Mouse (Mus musculus) MEL (cell line): Measurements from ENCODE around the gene Fstl5. TPM values are rescaled to one million over a fixed set of nuclear protein-coding genes. Genes with fewer than 3 reads are reported as not detected.

Source experiments
- DNase-seq: peaks from one replicate; pipeline ENCODE4 v3.0.0; 2011; ENCODE audit warnings: low read depth, low spot score
- H3K27ac ChIP-seq: 2 replicates; pipeline ENCODE4 v1.5.1; 2012; ENCODE audit warnings: low read depth, mild to moderate bottlenecking, control low read depth, low read length, moderate library complexity; ENCODE audit not compliant: control insufficient read depth
- H3K27me3 ChIP-seq, 2 experiments: fragments of 150-350 bp in 1 of 2; sonication (generic) in 1 of 2; 2 replicates each; pipeline ENCODE4 v1.6.1; 2012; ENCODE audit warnings: low read length in 2 of 2, mild to moderate bottlenecking in 2 of 2, improper control_type of control experiment in 1 of 2, moderate library complexity in 1 of 2; ENCODE audit not compliant: insufficient read depth in 2 of 2, control insufficient read depth in 1 of 2
- H3K36me3 ChIP-seq, 2 experiments: 2 replicates each; pipeline ENCODE4 v1.6.1; 2012 to 2014; ENCODE audit warnings: low read length in 2 of 2, improper control_type of control experiment in 1 of 2, inconsistent platforms in 1 of 2, mild to moderate bottlenecking in 1 of 2; ENCODE audit not compliant: insufficient read depth in 2 of 2, control insufficient read depth in 1 of 2
- H3K4me1 ChIP-seq, 2 experiments: fragments of 150-350 bp in 1 of 2; sonication (generic) in 1 of 2; 2 replicates each; pipeline ENCODE4 v1.6.1; 2012; ENCODE audit warnings: low read length in 2 of 2, improper control_type of control experiment in 1 of 2, mild to moderate bottlenecking in 1 of 2; ENCODE audit not compliant: insufficient read depth in 2 of 2, control insufficient read depth in 1 of 2
- H3K4me3 ChIP-seq, 2 experiments: fragments of 150-350 bp in 1 of 2; sonication (generic) in 1 of 2; 2 replicates each; pipeline ENCODE4 v1.5.1; 2012; ENCODE audit warnings: low read depth in 2 of 2, low read length in 2 of 2, mild to moderate bottlenecking in 2 of 2, moderate library complexity in 2 of 2, control low read depth in 1 of 2, improper control_type of control experiment in 1 of 2; ENCODE audit not compliant: control insufficient read depth in 1 of 2, insufficient read depth in 1 of 2
- H3K79me2 ChIP-seq: 2 replicates; pipeline ENCODE4 v1.6.1; 2012; ENCODE audit warnings: mild to moderate bottlenecking, low read length, moderate library complexity; ENCODE audit not compliant: control insufficient read depth, poor library complexity, insufficient read depth
- H3K9ac ChIP-seq: 2 replicates; pipeline ENCODE4 v1.6.1; 2012; ENCODE audit warnings: low read depth, mild to moderate bottlenecking, control low read depth, low read length, moderate library complexity; ENCODE audit not compliant: control insufficient read depth, poor library complexity, severe bottlenecking
- H3K9me3 ChIP-seq: fragments of 150-350 bp; sonication (generic); replicated peaks from 2 replicates; pipeline ENCODE4 v1.6.1; 2012; ENCODE audit warnings: mild to moderate bottlenecking, low read length, improper control_type of control experiment, moderate library complexity; ENCODE audit not compliant: insufficient read depth
- BHLHE40 ChIP-seq: IDR thresholded peaks from 2 replicates; pipeline ENCODE4 v1.6.1; 2012; ENCODE audit warnings: low read depth, mild to moderate bottlenecking, inconsistent platforms, low read length, improper control_type of control experiment, borderline replicate concordance
- CTCF ChIP-seq, 3 experiments: IDR thresholded peaks in 2 of 3; conservative IDR thresholded peaks in 1 of 3; 2 replicates each; pipeline ENCODE4 v1.5.1; 2011 to 2012; ENCODE audit warnings: low read length in 3 of 3, low read depth in 2 of 3, mild to moderate bottlenecking in 2 of 3, improper control_type of control experiment in 1 of 3, inconsistent platforms in 1 of 3, mixed read lengths in 1 of 3, moderate library complexity in 1 of 3; ENCODE audit not compliant: control insufficient read depth in 1 of 3, insufficient read depth in 1 of 3, poor library complexity in 1 of 3, severe bottlenecking in 1 of 3
- EP300 ChIP-seq, 2 experiments: IDR thresholded peaks; 2 replicates each; pipeline ENCODE4 v1.6.1; 2011; ENCODE audit warnings: improper control_type of control experiment in 2 of 2, low read length in 2 of 2, low read depth in 1 of 2, mild to moderate bottlenecking in 1 of 2
- HCFC1 ChIP-seq: IDR thresholded peaks from 2 replicates; pipeline ENCODE4 v1.6.1; 2012; ENCODE audit warnings: low read depth, mild to moderate bottlenecking, inconsistent platforms, low read length, improper control_type of control experiment, moderate library complexity
- JUND ChIP-seq: IDR thresholded peaks from 2 replicates; pipeline ENCODE4 v1.6.1; 2011; ENCODE audit warnings: low read depth, mild to moderate bottlenecking, improper control_type of control experiment, low read length
- KAT2A ChIP-seq: conservative IDR thresholded peaks from 2 replicates; pipeline ENCODE4 v1.6.1; 2012; ENCODE audit warnings: low read depth, low read length, improper control_type of control experiment, inconsistent platforms
- MYC ChIP-seq: IDR thresholded peaks from 2 replicates; pipeline ENCODE4 v1.6.1; 2011; ENCODE audit warnings: low read depth, mild to moderate bottlenecking, low read length, improper control_type of control experiment, moderate library complexity
- NELFE ChIP-seq: IDR thresholded peaks from 2 replicates; pipeline ENCODE4 v1.6.1; 2011; ENCODE audit warnings: low read depth, low read length, improper control_type of control experiment
- POLR2A ChIP-seq, 2 experiments: IDR thresholded peaks; 2 replicates each; pipeline ENCODE4 v1.6.1; 2011 to 2012; ENCODE audit warnings: low read length in 2 of 2, mild to moderate bottlenecking in 2 of 2, control low read depth in 1 of 2, improper control_type of control experiment in 1 of 2, low read depth in 1 of 2, moderate library complexity in 1 of 2; ENCODE audit not compliant: control insufficient read depth in 1 of 2, insufficient read depth in 1 of 2, poor library complexity in 1 of 2
- POLR2AphosphoS5 ChIP-seq: IDR thresholded peaks from 2 replicates; pipeline ENCODE4 v1.6.1; 2012; ENCODE audit warnings: low read depth, borderline replicate concordance, mild to moderate bottlenecking, inconsistent platforms, low read length, moderate library complexity, mixed read lengths
- RAD21 ChIP-seq: IDR thresholded peaks from 2 replicates; pipeline ENCODE4 v1.6.1; 2011; ENCODE audit warnings: mild to moderate bottlenecking, low read depth, low read length, improper control_type of control experiment
- RCOR1 ChIP-seq: IDR thresholded peaks from 2 replicates; pipeline ENCODE4 v1.6.1; 2012; ENCODE audit warnings: low read depth, mild to moderate bottlenecking, inconsistent platforms, low read length, improper control_type of control experiment
- SMC3 ChIP-seq: IDR thresholded peaks from 2 replicates; pipeline ENCODE4 v1.6.1; 2011; ENCODE audit warnings: low read depth, low read length, improper control_type of control experiment
- USF1 ChIP-seq: IDR thresholded peaks from 2 replicates; pipeline ENCODE4 v1.6.1; 2014; ENCODE audit warnings: low read depth, mild to moderate bottlenecking, inconsistent platforms, low read length, improper control_type of control experiment, moderate library complexity
- ZC3H11A ChIP-seq: IDR thresholded peaks from 2 replicates; pipeline ENCODE4 v1.6.1; 2012; ENCODE audit warnings: low read depth, mild to moderate bottlenecking, inconsistent platforms, low read length, improper control_type of control experiment
- ZNF384 ChIP-seq: IDR thresholded peaks from 2 replicates; pipeline ENCODE4 v1.6.1; 2012; ENCODE audit warnings: low read depth, mild to moderate bottlenecking, inconsistent platforms, low read length, improper control_type of control experiment
- polyA plus RNA-seq, 2 experiments: library from polyadenylated mRNA; stranded (reverse) in 1 of 2; unstranded in 1 of 2; fragments of >175 nt in 1 of 2; fragments of >200 nt in 1 of 2; gene quantifications; 2 replicates each; pipeline versions ENCODE4 v1.2.1 to v1.2.4; 2012; ENCODE audit warnings: low replicate concordance in 2 of 2, low read depth in 1 of 2; ENCODE audit not compliant: insufficient read length in 2 of 2, insufficient read depth in 1 of 2, missing spikeins in 1 of 2
- total RNA-seq: library from RNA; depleted of rRNA; stranded (reverse); fragments of 300-350 nt; gene quantifications from 2 replicates; pipeline ENCODE4 v1.2.3, GENCODE M21; 2012

The Fstl5 gene
- total and polyA plus RNA-seq, 3 experiments = 0.04 TPM; not detected in 2

DNA sequence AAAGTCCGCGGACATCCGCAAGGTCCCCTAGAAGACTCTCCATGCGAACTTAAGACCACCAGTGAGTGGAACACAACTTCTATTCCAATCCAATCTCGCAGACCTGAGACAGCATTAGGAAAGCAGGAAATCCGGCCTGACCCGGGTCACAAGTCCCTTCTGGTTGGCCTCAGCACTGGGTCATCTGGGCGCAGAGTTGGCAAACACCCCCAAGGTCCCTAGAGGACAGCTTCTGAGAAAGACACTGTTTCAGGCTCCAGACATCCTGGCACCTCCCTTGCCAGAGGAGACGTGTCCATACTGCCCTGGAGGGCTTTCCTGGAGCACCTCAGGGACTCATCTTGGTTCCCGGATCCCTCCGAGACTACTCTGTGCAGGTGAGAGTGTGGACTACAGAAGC is 73.8 kb downstream of the Fstl5 start:
- Histone ChIP-seq H3K4me1 (no peaks in the 10 kb centered on the region), H3K27ac (no peak overlapping the region), H3K4me3 (no peak overlapping the region), H3K36me3 (no peaks in the 10 kb centered on the region), H3K79me2 (no peaks in the 10 kb centered on the region), H3K27me3 (no peaks in the 10 kb centered on the region), H3K9me3 (no peaks in the 10 kb centered on the region), H3K9ac (no peak overlapping the region)
- no peak for DNase-seq
- TF ChIP-seq BHLHE40 (no peak), KAT2A (no peak), SMC3 (no peak)

DNA sequence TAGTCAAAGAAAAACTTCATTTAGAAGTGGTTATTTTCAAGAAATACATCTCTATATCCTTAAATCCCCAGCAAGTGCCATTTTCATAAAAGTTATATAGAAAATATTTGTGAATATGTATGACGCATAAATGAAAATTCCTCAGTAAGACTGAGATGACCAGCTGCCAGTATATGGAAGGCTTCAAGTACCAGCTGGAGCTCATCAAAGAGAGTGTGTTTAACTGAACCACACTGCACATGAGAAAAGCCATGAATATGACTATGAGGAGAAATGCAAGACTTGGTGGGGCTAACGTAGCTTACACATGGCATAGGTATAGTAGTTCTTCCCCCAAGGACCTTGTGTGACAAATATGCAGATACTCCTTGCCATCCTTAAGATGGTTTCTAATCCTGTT is 164.8 kb downstream of the Fstl5 start:
- H3K79me2 ChIP-seq = no peaks in the 10 kb centered on the region

GRCm38 (mm10) chr3:76251385-76251784 is 177.3 kb downstream of the Fstl5 start:
- no peaks in the 10 kb centered on the region for H3K36me3 ChIP-seq

More for the DNA sequence above, 164.8 kb downstream of the Fstl5 start:
- Histone ChIP-seq H3K4me1 (no peaks in the 10 kb centered on the region), H3K4me3 (no peak overlapping the region), H3K36me3 (no peaks in the 10 kb centered on the region), H3K9ac (no peak overlapping the region), H3K9me3 (no peaks in the 10 kb centered on the region), H3K27me3 (no peaks in the 10 kb centered on the region), H3K27ac (no peak overlapping the region)
- TF ChIP-seq RAD21 = no peak
- TF ChIP-seq POLR2A (IDR thresholded peaks at IDR 0.05; ENCODE audit: control insufficient read depth in 1 of 2, insufficient read depth in 1 of 2, low read depth in 1 of 2, low read length in 2 of 2, poor library complexity in 1 of 2) = no peak
- no peak for TF ChIP-seq CTCF (IDR thresholded peaks at IDR 0.05 in 2 of 3, conservative IDR thresholded peaks at IDR 0.05 in 1 of 3; ENCODE audit: control insufficient read depth in 1 of 3, insufficient read depth in 1 of 3, low read depth in 2 of 3, low read length in 3 of 3, poor library complexity in 1 of 3, severe bottlenecking in 1 of 3)
- no peak for TF ChIP-seq NELFE
- no peak for TF ChIP-seq RCOR1
- no peak for TF ChIP-seq EP300 (IDR thresholded peaks at IDR 0.05; ENCODE audit: low read depth in 1 of 2, low read length in 2 of 2)
- no peak for TF ChIP-seq ZNF384
- no peak for DNase-seq

More at GRCm38 (mm10) chr3:76251385-76251784, 177.3 kb downstream of the Fstl5 start:
- H3K27ac ChIP-seq = no peak overlapping the region
- H3K4me3 ChIP-seq = no peak overlapping the region
- no peaks in the 10 kb centered on the region for H3K4me1 ChIP-seq
- TF ChIP-seq EP300 (IDR thresholded peaks at IDR 0.05; ENCODE audit: low read depth in 1 of 2, low read length in 2 of 2) = no peak
- TF ChIP-seq USF1 = no peak
- TF ChIP-seq POLR2AphosphoS5 = no peak
- TF ChIP-seq ZC3H11A = no peak
- TF ChIP-seq JUND = no peak
- no peak for TF ChIP-seq NELFE
- TF ChIP-seq HCFC1 = no peak
- TF ChIP-seq MYC = no peak
- H3K9me3 ChIP-seq = no peaks in the 10 kb centered on the region
- H3K27me3 ChIP-seq = no peaks in the 10 kb centered on the region
- no peaks in the 10 kb centered on the region for H3K79me2 ChIP-seq
- no peak overlapping the region for H3K9ac ChIP-seq
- DNase-seq = no peak
